Mouse (Mus musculus) Patski (cell line): ENCODE results near the gene Cenpv. TPM values are rescaled to one million over a fixed set of nuclear protein-coding genes. Genes with fewer than 3 reads are reported as not detected.

Experiments
- ATAC-seq: fragments of 100-300 bp; one replicate; pipeline ENCODE4 v1.8.0; 2021
- CTCF ChIA-PET: fragments of 350-600 bp; sonication (Branson Sonifier 250); formaldehyde crosslinking; loops from one replicate; lab custom pipeline; 2022; ENCODE audit warnings: inconsistent platforms; lab: Charles Lee
- POLR2A ChIA-PET: fragments of 350-600 bp; sonication (Branson Sonifier 250); formaldehyde crosslinking; loops from one replicate; lab custom pipeline; 2022; ENCODE audit warnings: antibody characterized with exemption, inconsistent platforms; lab: Charles Lee
- DNase-seq: peaks from one replicate; pipeline ENCODE4 v3.0.0-alpha.2; 2011; ENCODE audit warnings: low read depth, low spot score
- H3K27me3 ChIP-seq: fragments of 371-371 bp; one replicate; pipeline ENCODE4 v1.5.1; 2021
- CTCF ChIP-seq: fragments of 100-300 bp; IDR thresholded peaks from one replicate; pipeline ENCODE4 v1.5.1; 2021
- in situ Hi-C: fragments of 300-500 bp; cut with MboI; formaldehyde crosslinking; loops from 3 replicates; pipeline ENCODE4 v1.11.1; 2018; ENCODE audit warnings: low pct_unique_long_range_greater_than_20kb, mixed read lengths
- polyA plus RNA-seq: library from polyadenylated mRNA; unstranded; gene quantifications from one replicate; pipeline ENCODE4 v1.2.3, GENCODE M21; 2021

The Cenpv gene
- polyA plus RNA-seq, 1 experiment from 2014 or later, result 24.5 TPM

- no peak for ATAC-seq
- POLR2A ChIA-PET, result interaction anchor here (0.5 to 1.5 kb wide), 6 partner anchors 10 to 109 kb away, joined by 3 to 5 read pairs (median 3); no protein-coding TSS in a partner anchor
- H3K27me3 ChIP-seq, result no peaks in the 10 kb centered on the region
- CTCF ChIA-PET, result interaction anchor here (1.4 kb wide), 1 partner anchor 20 kb away, joined by 3 read pairs; the partner anchor contains the start of gene Trpv2
- no peak for TF ChIP-seq CTCF
- in situ Hi-C loops, result no loop called here
- no peak for DNase-seq
Measured at GRCm38 (mm10) chr11:62554163-62554855, 15.2 kb upstream of the Cenpv start.

GRCm38 (mm10) chr11:62553633-62554032, 14.6 kb upstream of the Cenpv start:
- no peak for ATAC-seq
- no peaks in the 10 kb centered on the region for H3K27me3 ChIP-seq
- no peak for TF ChIP-seq CTCF
- CTCF ChIA-PET, result no interaction called here
- in situ Hi-C loops, result no loop called here
- POLR2A ChIA-PET, result interaction anchor here (0.7 to 1.5 kb wide), 2 partner anchors 49 to 97 kb away, joined by 3 to 4 read pairs; no protein-coding TSS in a partner anchor
- DNase-seq, result no peak

- in situ Hi-C loops, result no loop called here
- ATAC-seq (no peak), DNase-seq (no peak)
- ChIA-PET CTCF (no interaction called here), POLR2A (interaction anchor here (0.7 to 1.5 kb wide), 2 partner anchors 50 to 96 kb away, joined by 3 to 4 read pairs; no protein-coding TSS in a partner anchor)
- no peak for TF ChIP-seq CTCF
- H3K27me3 ChIP-seq, result no peaks in the 10 kb centered on the region
Measured at GRCm38 (mm10) chr11:62553186-62553585, 14.1 kb upstream of the Cenpv start.

- in situ Hi-C loops, result no loop called here
- CTCF ChIA-PET, result interaction anchor here (1.6 kb wide), 1 partner anchor 22 kb away, joined by 4 read pairs; no protein-coding TSS in a partner anchor
- TF ChIP-seq CTCF, result no peak
- no peak for DNase-seq
- peak; percentile 53 for ATAC-seq
- no peaks in the 10 kb centered on the region for H3K27me3 ChIP-seq
- POLR2A ChIA-PET, result interaction anchor here (0.6 to 3.2 kb wide), 6 partner anchors 12 to 476 kb away, joined by 3 to 30 read pairs (median 6); partner anchors contain the start of gene Cenpv
Measured at GRCm38 (mm10) chr11:62551226-62552119, 12.4 kb upstream of the Cenpv start.

- ChIA-PET POLR2A (interaction anchor here (0.7 to 3.2 kb wide), 6 partner anchors 11 to 125 kb away, joined by 3 to 30 read pairs (median 6); partner anchors contain the start of gene Cenpv), CTCF (interaction anchor here (1.6 kb wide), 1 partner anchor 21 kb away, joined by 4 read pairs; no protein-coding TSS in a partner anchor)
- ATAC-seq, result peak; percentile 84
- H3K27me3 ChIP-seq, result no peaks in the 10 kb centered on the region
- TF ChIP-seq CTCF, result no peak
- DNase-seq, result peak; percentile 95
- in situ Hi-C loops, result no loop called here
Measured at GRCm38 (mm10) chr11:62550727-62551225, 11.7 kb upstream of the Cenpv start, which contains the start of gene Ubb. Gene Ubb, plus strand, starts transcription at chr11:62551171.

- ChIA-PET CTCF (interaction anchor here (1.6 kb wide), 1 partner anchor 21 kb away, joined by 4 read pairs; no protein-coding TSS in a partner anchor), POLR2A (interaction anchor here (1.0 to 3.2 kb wide), 4 partner anchors 10 to 124 kb away, joined by 3 to 30 read pairs (median 10); partner anchors contain the start of gene Cenpv)
- no peak for TF ChIP-seq CTCF
- in situ Hi-C loops, result no loop called here
- DNase-seq (peak; percentile 28), ATAC-seq (no peak)
- no peaks in the 10 kb centered on the region for H3K27me3 ChIP-seq
Measured at GRCm38 (mm10) chr11:62550227-62550685, 11.2 kb upstream of the Cenpv start.

- ChIA-PET CTCF (interaction anchor here (1.6 kb wide), 1 partner anchor 20 kb away, joined by 4 read pairs; no protein-coding TSS in a partner anchor), POLR2A (interaction anchor here (1.0 to 3.2 kb wide), 3 partner anchors 10 to 124 kb away, joined by 3 to 30 read pairs (median 4); partner anchors contain the start of gene Cenpv)
- no peak for ATAC-seq
- DNase-seq, result peak; percentile 46
- TF ChIP-seq CTCF, result no peak
- no peaks in the 10 kb centered on the region for H3K27me3 ChIP-seq
- in situ Hi-C loops, result no loop called here
Measured at GRCm38 (mm10) chr11:62549782-62550181, 10.7 kb upstream of the Cenpv start.

GRCm38 (mm10) chr11:62543991-62544390, 4.9 kb upstream of the Cenpv start:
- ATAC-seq (no peak), DNase-seq (no peak)
- ChIA-PET POLR2A (no interaction called here), CTCF (interaction anchor here (1.6 kb wide), 1 partner anchor 13 kb away, joined by 3 read pairs; no protein-coding TSS in a partner anchor)
- in situ Hi-C loops, result no loop called here
- no peaks in the 10 kb centered on the region for H3K27me3 ChIP-seq
- TF ChIP-seq CTCF, result no peak

- in situ Hi-C loops, result no loop called here
- no peaks in the 10 kb centered on the region for H3K27me3 ChIP-seq
- ChIA-PET CTCF (interaction anchor here (1.0 kb wide), 1 partner anchor 76 kb away, joined by 3 read pairs; no protein-coding TSS in a partner anchor), POLR2A (interaction anchor here (4.1 kb wide), 1 partner anchor 9 kb away, joined by 30 read pairs; the partner anchor contains the start of gene Ubb)
- TF ChIP-seq CTCF, result no peak
- DNase-seq (no peak), ATAC-seq (no peak)
Measured at GRCm38 (mm10) chr11:62541581-62541980, 2.5 kb upstream of the Cenpv start.
